Mouse (Mus musculus): ENCODE measurements at regions not wholly inside any gene's neighbourhood (a gene's known extent, or its start where the extent isn't known, plus 50 kb on each side); places are given as distances from the start of the nearest gene placed in this dataset.
"Not testable (repeated sequence)": the region's sequence is repeated elsewhere in the genome, so short reads cannot be mapped to it uniquely, and the experiment has no call there.

DNA sequence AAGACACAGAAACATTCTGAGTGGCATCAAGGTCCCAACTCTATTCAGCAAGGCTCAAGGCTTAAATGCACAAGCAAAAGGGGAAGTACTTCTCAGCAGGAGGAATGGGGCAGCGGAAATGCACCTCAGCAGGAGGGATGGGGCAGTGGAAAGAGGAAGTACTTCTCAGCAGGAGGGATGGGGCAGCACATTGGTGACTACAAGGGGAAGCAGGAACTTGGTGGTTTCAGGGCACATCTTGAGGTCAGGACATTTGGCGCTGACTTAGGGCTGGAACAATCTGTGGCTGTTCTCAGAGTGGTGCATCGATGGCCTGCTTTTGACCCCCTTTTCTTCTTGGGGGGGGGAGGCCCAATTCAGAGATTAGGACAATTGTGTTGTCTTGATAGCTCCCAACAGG is 255.7 kb downstream of the Antxr2 start:
- TF ChIP-seq KAT2A (IDR thresholded peaks at IDR 0.05; ENCODE audit: insufficient replicate concordance, low read length); CHD1 (IDR thresholded peaks at IDR 0.05; ENCODE audit: low read depth, low read length); CTCF (conservative IDR thresholded peaks at IDR 0.05 in 1 of 2, IDR thresholded peaks at IDR 0.05 in 1 of 2; ENCODE audit: low read depth in 2 of 2, low read length in 2 of 2); POLR2A (IDR thresholded peaks at IDR 0.05; ENCODE audit: low read depth, low read length); USF1 (IDR thresholded peaks at IDR 0.05; ENCODE audit: low read depth, low read length): not testable (repeated sequence)
